Mouse (Mus musculus): ENCODE data around the gene Padi4. TPM values are rescaled to one million over a fixed set of nuclear protein-coding genes. Genes with fewer than 3 reads are reported as not detected.

Padi4 gene
- total and polyA plus RNA-seq, 2 experiments from 2014 or later, result 0.07 TPM; not detected in 1

- DNase-seq (ENCODE audit: low spot score) (no peak), ATAC-seq (ENCODE audit: low FRiP score) (no peak)
- no peak overlapping the region for H3K9ac ChIP-seq (replicated peaks; ENCODE audit: low read length, poor library complexity, severe bottlenecking)
- no peaks in the 10 kb centered on the region for H3K9me3 ChIP-seq (ENCODE audit: low read length)
- no peak for TF ChIP-seq CTCF (IDR thresholded peaks at IDR 0.05)
- H3K27ac ChIP-seq (ENCODE audit: low read depth, low read length), result no peak overlapping the region
- H3K36me3 ChIP-seq (ENCODE audit: insufficient read depth, low read length), result no peaks in the 10 kb centered on the region
- H3K27me3 ChIP-seq (ENCODE audit: insufficient read depth, low read length), result no peaks in the 10 kb centered on the region
- H3K4me1 ChIP-seq (ENCODE audit: insufficient read depth, low read length), result no peaks in the 10 kb centered on the region
- no peak overlapping the region for H3K4me2 ChIP-seq (ENCODE audit: low read depth, low read length, poor library complexity, severe bottlenecking)
- WGBS, result 95% methylated on average over 7 of the region's 7 CpGs
- H3K4me3 ChIP-seq (ENCODE audit: low read depth, low read length), result no peak overlapping the region
Measured at GRCm38 (mm10) chr4:140792584-140792983, 18.5 kb upstream of the Padi4 start.

- Histone ChIP-seq H3K27me3 (ENCODE audit: insufficient read depth, low read length) (no peaks in the 10 kb centered on the region), H3K9me3 (ENCODE audit: low read length) (no peaks in the 10 kb centered on the region), H3K9ac (replicated peaks; ENCODE audit: low read length, poor library complexity, severe bottlenecking) (no peak overlapping the region), H3K27ac (ENCODE audit: low read depth, low read length) (no peak overlapping the region), H3K36me3 (ENCODE audit: insufficient read depth, low read length) (no peaks in the 10 kb centered on the region), H3K4me3 (ENCODE audit: low read depth, low read length) (no peak overlapping the region), H3K4me2 (ENCODE audit: low read depth, low read length, poor library complexity, severe bottlenecking) (no peak overlapping the region), H3K4me1 (ENCODE audit: insufficient read depth, low read length) (no peaks in the 10 kb centered on the region)
- WGBS, result 80% methylated on average over 16 of the region's 16 CpGs
- ATAC-seq (ENCODE audit: low FRiP score) (no peak), DNase-seq (ENCODE audit: low spot score) (no peak)
- no peak for TF ChIP-seq CTCF (IDR thresholded peaks at IDR 0.05)
Measured at GRCm38 (mm10) chr4:140791071-140791470, 17.0 kb upstream of the Padi4 start.

GRCm38 (mm10) chr4:140789983-140790382 is 15.9 kb upstream of the Padi4 start:
- TF ChIP-seq CTCF (IDR thresholded peaks at IDR 0.05), result no peak
- no peaks in the 10 kb centered on the region for H3K9me3 ChIP-seq (ENCODE audit: low read length)
- no peak overlapping the region for H3K9ac ChIP-seq (replicated peaks; ENCODE audit: low read length, poor library complexity, severe bottlenecking)
- H3K4me1 ChIP-seq (ENCODE audit: insufficient read depth, low read length), result no peaks in the 10 kb centered on the region
- ATAC-seq (ENCODE audit: low FRiP score), result no peak
- H3K4me3 ChIP-seq (ENCODE audit: low read depth, low read length), result no peak overlapping the region
- no peak overlapping the region for H3K27ac ChIP-seq (ENCODE audit: low read depth, low read length)
- WGBS, result 77% methylated on average over 4 of the region's 4 CpGs
- no peaks in the 10 kb centered on the region for H3K36me3 ChIP-seq (ENCODE audit: insufficient read depth, low read length)
- no peaks in the 10 kb centered on the region for H3K27me3 ChIP-seq (ENCODE audit: insufficient read depth, low read length)
- DNase-seq (ENCODE audit: low spot score), result no peak
- H3K4me2 ChIP-seq (ENCODE audit: low read depth, low read length, poor library complexity, severe bottlenecking), result no peak overlapping the region

GRCm38 (mm10) chr4:140788983-140789382 is 14.9 kb upstream of the Padi4 start:
- ATAC-seq (ENCODE audit: low FRiP score), result peak; percentile 20; the same call in 1 of the 2 replicates
- H3K4me3 ChIP-seq (ENCODE audit: low read depth, low read length), result no peak overlapping the region
- no peaks in the 10 kb centered on the region for H3K27me3 ChIP-seq (ENCODE audit: insufficient read depth, low read length)
- H3K4me1 ChIP-seq (ENCODE audit: insufficient read depth, low read length), result no peaks in the 10 kb centered on the region
- no peak overlapping the region for H3K9ac ChIP-seq (replicated peaks; ENCODE audit: low read length, poor library complexity, severe bottlenecking)
- TF ChIP-seq CTCF (IDR thresholded peaks at IDR 0.05), result peak; percentile 93
- DNase-seq (ENCODE audit: low spot score), result peak; percentile 44
- no peak overlapping the region for H3K27ac ChIP-seq (ENCODE audit: low read depth, low read length)
- WGBS, result 44% methylated on average over 6 of the region's 6 CpGs
- H3K4me2 ChIP-seq (ENCODE audit: low read depth, low read length, poor library complexity, severe bottlenecking), result no peak overlapping the region
- H3K36me3 ChIP-seq (ENCODE audit: insufficient read depth, low read length), result no peaks in the 10 kb centered on the region
- no peaks in the 10 kb centered on the region for H3K9me3 ChIP-seq (ENCODE audit: low read length)

GRCm38 (mm10) chr4:140788264-140788663 is 14.2 kb upstream of the Padi4 start:
- no peaks in the 10 kb centered on the region for H3K9me3 ChIP-seq (ENCODE audit: low read length)
- H3K4me2 ChIP-seq (ENCODE audit: low read depth, low read length, poor library complexity, severe bottlenecking), result no peak overlapping the region
- H3K9ac ChIP-seq (replicated peaks; ENCODE audit: low read length, poor library complexity, severe bottlenecking), result no peak overlapping the region
- no peak for TF ChIP-seq CTCF (IDR thresholded peaks at IDR 0.05)
- H3K36me3 ChIP-seq (ENCODE audit: insufficient read depth, low read length), result no peaks in the 10 kb centered on the region
- H3K4me3 ChIP-seq (ENCODE audit: low read depth, low read length), result no peak overlapping the region
- no peaks in the 10 kb centered on the region for H3K4me1 ChIP-seq (ENCODE audit: insufficient read depth, low read length)
- no peak overlapping the region for H3K27ac ChIP-seq (ENCODE audit: low read depth, low read length)
- WGBS, result 86% methylated on average over 6 of the region's 6 CpGs
- no peak for DNase-seq (ENCODE audit: low spot score)
- ATAC-seq (ENCODE audit: low FRiP score), result no peak
- H3K27me3 ChIP-seq (ENCODE audit: insufficient read depth, low read length), result no peaks in the 10 kb centered on the region

- H3K27ac ChIP-seq (ENCODE audit: low read depth, low read length), result no peak overlapping the region
- H3K9ac ChIP-seq (replicated peaks; ENCODE audit: low read length, poor library complexity, severe bottlenecking), result no peak overlapping the region
- no peaks in the 10 kb centered on the region for H3K36me3 ChIP-seq (ENCODE audit: insufficient read depth, low read length)
- no peaks in the 10 kb centered on the region for H3K9me3 ChIP-seq (ENCODE audit: low read length)
- no peak overlapping the region for H3K4me3 ChIP-seq (ENCODE audit: low read depth, low read length)
- no peaks in the 10 kb centered on the region for H3K27me3 ChIP-seq (ENCODE audit: insufficient read depth, low read length)
- no peak for TF ChIP-seq CTCF (IDR thresholded peaks at IDR 0.05)
- H3K4me2 ChIP-seq (ENCODE audit: low read depth, low read length, poor library complexity, severe bottlenecking), result no peak overlapping the region
- no peaks in the 10 kb centered on the region for H3K4me1 ChIP-seq (ENCODE audit: insufficient read depth, low read length)
- DNase-seq (ENCODE audit: low spot score), result no peak
- no peak for ATAC-seq (ENCODE audit: low FRiP score)
- 79% methylated on average over 4 of the region's 4 CpGs for WGBS
Measured at GRCm38 (mm10) chr4:140787414-140787813, 13.4 kb upstream of the Padi4 start.
